Mouse (Mus musculus) heart, adult 2 months (tissue): ENCODE results near the gene Zbtb34.

ENCODE experiments used
- CTCF ChIP-seq: fragments of 200-600 bp; IDR thresholded peaks from 2 replicates; pipeline ENCODE4 v1.8.1; 2022; ENCODE audit warnings: antibody characterized with exemption, mild to moderate bottlenecking, moderate library complexity
- EP300 ChIP-seq: fragments of 200-500 bp; IDR thresholded peaks from 2 replicates; pipeline ENCODE4 v1.6.1; 2011; ENCODE audit warnings: low read depth, low read length, control low read depth; ENCODE audit not compliant: insufficient read depth
- POLR2A ChIP-seq: fragments of 200-500 bp; IDR thresholded peaks from 2 replicates; pipeline ENCODE4 v1.6.1; 2011; ENCODE audit warnings: mild to moderate bottlenecking, low read depth, low read length, control low read depth; ENCODE audit not compliant: insufficient read depth

- TF ChIP-seq CTCF: no peak
- no peak for TF ChIP-seq EP300
- TF ChIP-seq POLR2A: no peak
Measured at GRCm38 (mm10) chr2:33477961-33478755, 47.0 kb upstream of the Zbtb34 start.
